Mouse (Mus musculus): ENCODE data around the gene Klhl24. TPM values are rescaled to one million over a fixed set of nuclear protein-coding genes. Genes with fewer than 3 reads are reported as not detected.

The Klhl24 gene
- polyA plus RNA-seq (2015; fragmentation: Nextera tagmentation; extraction: Ambion mirVana) = 31.4 and 33.6 TPM in 2 replicates

GRCm38 (mm10) chr16:20097069-20097710 is at the start of gene Klhl24:
Gene Klhl24 (plus strand): TSS chr16:20097542.
- 0 out of 2 replicates have a peak, but pooled peaks cover 3% of the 10 kb centered on the region for H3K36me3 ChIP-seq
- H3K4me3 ChIP-seq = peak within 1 kb of the TSS; percentile 91
- H3K27ac ChIP-seq = peak within 1 kb of the TSS; percentile 95
- H3K9me3 ChIP-seq = no peaks in the 10 kb centered on the region
- no peaks in the 10 kb centered on the region for H3K27me3 ChIP-seq
- H3K4me1 ChIP-seq = peaks cover 5% of the 10 kb centered on the region; the same call in 1 of the 2 replicates
- H3K9ac ChIP-seq = peak within 1 kb of the TSS; percentile 94
- ATAC-seq (ENCODE audit: low FRiP score, low read depth) = peak; percentile 94
- WGBS = under 1% methylated on average over 29 of the region's 29 CpGs
- peak within 1 kb of the TSS; percentile 60 for H3K4me2 ChIP-seq (replicated peaks)

- Histone ChIP-seq H3K9me3 (no peaks in the 10 kb centered on the region), H3K36me3 (no peaks in the 10 kb centered on the region), H3K27me3 (no peaks in the 10 kb centered on the region), H3K9ac (no peak overlapping the region), H3K27ac (no peak overlapping the region), H3K4me2 (replicated peaks) (no peak overlapping the region), H3K4me1 (no peaks in the 10 kb centered on the region), H3K4me3 (no peak overlapping the region)
- ATAC-seq (ENCODE audit: low FRiP score, low read depth) = no peak
- WGBS = 88% methylated on average over 3 of the region's 3 CpGs
Observed at GRCm38 (mm10) chr16:20052655-20053054, 44.7 kb upstream of the Klhl24 start.

- ATAC-seq (ENCODE audit: low FRiP score, low read depth) = 0 out of 2 replicates have a peak, but pooled peaks have one; percentile 66
- no peak overlapping the region for H3K27ac ChIP-seq
- H3K9ac ChIP-seq = no peak overlapping the region
- no peaks in the 10 kb centered on the region for H3K9me3 ChIP-seq
- no peaks in the 10 kb centered on the region for H3K36me3 ChIP-seq
- H3K4me3 ChIP-seq = no peak overlapping the region
- H3K27me3 ChIP-seq = no peaks in the 10 kb centered on the region
- peaks cover 3% of the 10 kb centered on the region; the same call in 1 of the 2 replicates for H3K4me1 ChIP-seq
- WGBS = 22% methylated on average over 1 of the region's 1 CpGs
- no peak overlapping the region for H3K4me2 ChIP-seq (replicated peaks)
Observed at GRCm38 (mm10) chr16:20072770-20073169, 24.6 kb upstream of the Klhl24 start.

- no peak for ATAC-seq (ENCODE audit: low FRiP score, low read depth)
- Histone ChIP-seq H3K4me3 (no peak overlapping the region), H3K9me3 (no peaks in the 10 kb centered on the region), H3K27me3 (no peaks in the 10 kb centered on the region), H3K27ac (no peak overlapping the region), H3K4me2 (replicated peaks) (no peak overlapping the region), H3K9ac (no peak overlapping the region), H3K36me3 (no peaks in the 10 kb centered on the region), H3K4me1 (peaks cover 3% of the 10 kb centered on the region; the same call in 1 of the 2 replicates)
- 76% methylated on average over 1 of the region's 1 CpGs for WGBS
Observed at GRCm38 (mm10) chr16:20076675-20077074, 20.7 kb upstream of the Klhl24 start.

GRCm38 (mm10) chr16:20080271-20080670 is 17.1 kb upstream of the Klhl24 start:
- Histone ChIP-seq H3K27me3 (no peaks in the 10 kb centered on the region), H3K4me2 (replicated peaks) (no peak overlapping the region), H3K4me1 (no peaks in the 10 kb centered on the region), H3K9ac (no peak overlapping the region), H3K27ac (no peak overlapping the region), H3K36me3 (no peaks in the 10 kb centered on the region), H3K4me3 (no peak overlapping the region), H3K9me3 (no peaks in the 10 kb centered on the region)
- 82% methylated on average over 3 of the region's 3 CpGs for WGBS
- ATAC-seq (ENCODE audit: low FRiP score, low read depth) = no peak

- Histone ChIP-seq H3K36me3 (no peaks in the 10 kb centered on the region), H3K27ac (no peak overlapping the region), H3K4me3 (no peak overlapping the region), H3K9ac (no peak overlapping the region), H3K27me3 (no peaks in the 10 kb centered on the region), H3K4me1 (no peaks in the 10 kb centered on the region), H3K9me3 (no peaks in the 10 kb centered on the region), H3K4me2 (replicated peaks) (no peak overlapping the region)
- no peak for ATAC-seq (ENCODE audit: low FRiP score, low read depth)
- 91% methylated on average over 1 of the region's 1 CpGs for WGBS
Observed at GRCm38 (mm10) chr16:20084623-20085022, 12.7 kb upstream of the Klhl24 start.

- H3K9ac ChIP-seq = no peak overlapping the region
- no peak overlapping the region for H3K4me2 ChIP-seq (replicated peaks)
- no peaks in the 10 kb centered on the region for H3K36me3 ChIP-seq
- H3K4me1 ChIP-seq = no peaks in the 10 kb centered on the region
- H3K4me3 ChIP-seq = no peak overlapping the region
- no peak overlapping the region for H3K27ac ChIP-seq
- WGBS = 77% methylated on average over 5 of the region's 5 CpGs
- no peak for ATAC-seq (ENCODE audit: low FRiP score, low read depth)
- no peaks in the 10 kb centered on the region for H3K27me3 ChIP-seq
- no peaks in the 10 kb centered on the region for H3K9me3 ChIP-seq
Observed at GRCm38 (mm10) chr16:20085250-20085905, 12.0 kb upstream of the Klhl24 start.

- Histone ChIP-seq H3K4me1 (no peaks in the 10 kb centered on the region), H3K4me2 (replicated peaks) (no peak overlapping the region), H3K4me3 (no peak overlapping the region), H3K27me3 (no peaks in the 10 kb centered on the region), H3K9ac (no peak overlapping the region), H3K36me3 (no peaks in the 10 kb centered on the region), H3K27ac (no peak overlapping the region), H3K9me3 (no peaks in the 10 kb centered on the region)
- 81% methylated on average over 5 of the region's 5 CpGs for WGBS
- no peak for ATAC-seq (ENCODE audit: low FRiP score, low read depth)
Observed at GRCm38 (mm10) chr16:20086976-20087375, 10.4 kb upstream of the Klhl24 start.

- no peaks in the 10 kb centered on the region for H3K36me3 ChIP-seq
- H3K9me3 ChIP-seq = no peaks in the 10 kb centered on the region
- no peak overlapping the region for H3K9ac ChIP-seq
- no peak overlapping the region for H3K4me3 ChIP-seq
- no peaks in the 10 kb centered on the region for H3K4me1 ChIP-seq
- H3K27me3 ChIP-seq = no peaks in the 10 kb centered on the region
- H3K4me2 ChIP-seq (replicated peaks) = no peak overlapping the region
- 85% methylated on average over 3 of the region's 3 CpGs for whole genome bisulfite sequencing
- no peak overlapping the region for H3K27ac ChIP-seq
- no peak for ATAC-seq (ENCODE audit: low FRiP score, low read depth)
Observed at GRCm38 (mm10) chr16:20089636-20090035, 7.7 kb upstream of the Klhl24 start.

- Histone ChIP-seq H3K27me3 (no peaks in the 10 kb centered on the region), H3K4me3 (no peak overlapping the region), H3K36me3 (no peaks in the 10 kb centered on the region), H3K9ac (no peak overlapping the region), H3K27ac (no peak overlapping the region), H3K4me2 (replicated peaks) (no peak overlapping the region), H3K4me1 (no peaks in the 10 kb centered on the region), H3K9me3 (no peaks in the 10 kb centered on the region)
- 20% methylated on average over 5 of the region's 5 CpGs for WGBS
- no peak for ATAC-seq (ENCODE audit: low FRiP score, low read depth)
Observed at GRCm38 (mm10) chr16:20090921-20091575, 6.3 kb upstream of the Klhl24 start.

GRCm38 (mm10) chr16:20095966-20096365 is 1.4 kb upstream of the Klhl24 start:
- Histone ChIP-seq H3K9me3 (no peaks in the 10 kb centered on the region), H3K27me3 (no peaks in the 10 kb centered on the region), H3K4me3 (no peak overlapping the region), H3K4me2 (replicated peaks) (no peak overlapping the region), H3K27ac (no peak overlapping the region), H3K36me3 (0 out of 2 replicates have a peak, but pooled peaks cover 3% of the 10 kb centered on the region), H3K4me1 (peaks cover 5% of the 10 kb centered on the region; the same call in 1 of the 2 replicates), H3K9ac (no peak overlapping the region)
- WGBS = 75% methylated on average over 2 of the region's 2 CpGs
- ATAC-seq (ENCODE audit: low FRiP score, low read depth) = no peak

- Histone ChIP-seq H3K4me3 (peak overlapping the region; percentile 91), H3K36me3 (peaks cover 9% of the 10 kb centered on the region), H3K4me1 (peaks cover 5% of the 10 kb centered on the region; the same call in 1 of the 2 replicates), H3K4me2 (replicated peaks) (peak overlapping the region; percentile 60), H3K27ac (peak overlapping the region; percentile 95), H3K9me3 (no peaks in the 10 kb centered on the region; the same call in 1 of the 2 replicates), H3K9ac (peak overlapping the region; percentile 94), H3K27me3 (no peaks in the 10 kb centered on the region)
- WGBS = under 1% methylated on average over 60 of the region's 61 CpGs
- ATAC-seq (ENCODE audit: low FRiP score, low read depth) = peak; percentile 90
Observed at GRCm38 (mm10) chr16:20097711-20098374, 501 bp downstream of the Klhl24 start.
